Mouse (Mus musculus) stomach, embryonic 15.5 days (tissue): ENCODE results near the gene Slc7a8. TPM values are rescaled to one million over a fixed set of nuclear protein-coding genes. Genes with fewer than 3 reads are reported as not detected.

Source experiments
- ATAC-seq: fragments of 200-750 bp; cut with Nextera tagmentation; 2 replicates; pipeline ENCODE4 v1.8.0; 2017; ENCODE audit warnings: low read depth, moderate number of reproducible peaks, moderate TSS enrichment; ENCODE audit not compliant: insufficient read depth, low FRiP score
- H3K27ac ChIP-seq: fragments of 300-500 bp; sonication (generic); 2 replicates; pipeline ENCODE4 v1.5.1; 2015; ENCODE audit warnings: mild to moderate bottlenecking, inconsistent platforms
- H3K27me3 ChIP-seq: fragments of 300-500 bp; sonication (generic); replicated peaks from 2 replicates; pipeline ENCODE4 v1.6.1; 2015; ENCODE audit warnings: inconsistent platforms
- H3K36me3 ChIP-seq: fragments of 300-500 bp; sonication (generic); 2 replicates; pipeline ENCODE4 v1.6.1; 2015; ENCODE audit warnings: inconsistent platforms
- H3K4me1 ChIP-seq: fragments of 300-500 bp; sonication (generic); 2 replicates; pipeline ENCODE4 v1.6.1; 2015; ENCODE audit warnings: inconsistent platforms
- H3K4me2 ChIP-seq: fragments of 300-500 bp; sonication (generic); 2 replicates; pipeline ENCODE4 v1.6.1; 2015; ENCODE audit warnings: mild to moderate bottlenecking, inconsistent platforms
- H3K4me3 ChIP-seq: fragments of 300-500 bp; sonication (generic); replicated peaks from 2 replicates; pipeline ENCODE4 v1.5.1; 2015; ENCODE audit warnings: inconsistent platforms
- H3K9ac ChIP-seq: fragments of 300-500 bp; sonication (generic); 2 replicates; pipeline ENCODE4 v1.6.1; 2015; ENCODE audit warnings: inconsistent platforms
- H3K9me3 ChIP-seq: fragments of 300-500 bp; sonication (generic); 2 replicates; pipeline ENCODE4 v1.6.1; 2016; ENCODE audit warnings: inconsistent platforms
- WGBS: fragments of 180-500 bp; shearing (Covaris S2); methylation state at CpG from one replicate; pipeline ENCODE4 v1.1.7; 2015; 5-methylcytosine and 5-hydroxymethylcytosine counted together
- polyA plus RNA-seq: library from polyadenylated mRNA; unstranded; fragments of >200 nt; fragmentation: Nextera tagmentation; extraction: Ambion mirVana; gene quantifications from 2 replicates; pipeline ENCODE4 v1.2.1, GENCODE M21; 2015

Gene Slc7a8
- polyA plus RNA-seq, 1 experiment from 2014 or later, result 8.1 TPM

- ATAC-seq, result no peak
Observed at GRCm38 (mm10) chr14:54730305-54730704, 51.4 kb downstream of the Slc7a8 start.

GRCm38 (mm10) chr14:54728823-54729653 lies 52.7 kb downstream of the Slc7a8 start:
- WGBS, result 74% methylated on average over 13 of the region's 13 CpGs
- no peaks in the 10 kb centered on the region for H3K27me3 ChIP-seq
- no peak overlapping the region for H3K4me2 ChIP-seq
- H3K9me3 ChIP-seq, result no peaks in the 10 kb centered on the region
- no peak overlapping the region for H3K9ac ChIP-seq
- no peak overlapping the region for H3K4me3 ChIP-seq
- no peak overlapping the region for H3K27ac ChIP-seq
- no peaks in the 10 kb centered on the region for H3K36me3 ChIP-seq
- no peak for ATAC-seq
- H3K4me1 ChIP-seq, result no peaks in the 10 kb centered on the region

More at GRCm38 (mm10) chr14:54730305-54730704, 51.4 kb downstream of the Slc7a8 start:
- no peak overlapping the region for H3K4me3 ChIP-seq
- H3K4me1 ChIP-seq, result no peaks in the 10 kb centered on the region
- H3K9me3 ChIP-seq, result no peaks in the 10 kb centered on the region
- no peak overlapping the region for H3K9ac ChIP-seq
- H3K4me2 ChIP-seq, result no peak overlapping the region
- 84% methylated on average over 6 of the region's 6 CpGs for whole genome bisulfite sequencing
- H3K27me3 ChIP-seq, result no peaks in the 10 kb centered on the region
- H3K36me3 ChIP-seq, result no peaks in the 10 kb centered on the region
- no peak overlapping the region for H3K27ac ChIP-seq

GRCm38 (mm10) chr14:54727565-54727964 lies 54.2 kb downstream of the Slc7a8 start:
- H3K27ac ChIP-seq, result no peak overlapping the region
- no peak for ATAC-seq
- no peaks in the 10 kb centered on the region for H3K27me3 ChIP-seq
- no peak overlapping the region for H3K4me2 ChIP-seq
- H3K4me1 ChIP-seq, result no peaks in the 10 kb centered on the region
- H3K4me3 ChIP-seq, result no peak overlapping the region
- no peaks in the 10 kb centered on the region for H3K36me3 ChIP-seq
- no peaks in the 10 kb centered on the region for H3K9me3 ChIP-seq
- 67% methylated on average over 5 of the region's 5 CpGs for WGBS
- no peak overlapping the region for H3K9ac ChIP-seq

DNA sequence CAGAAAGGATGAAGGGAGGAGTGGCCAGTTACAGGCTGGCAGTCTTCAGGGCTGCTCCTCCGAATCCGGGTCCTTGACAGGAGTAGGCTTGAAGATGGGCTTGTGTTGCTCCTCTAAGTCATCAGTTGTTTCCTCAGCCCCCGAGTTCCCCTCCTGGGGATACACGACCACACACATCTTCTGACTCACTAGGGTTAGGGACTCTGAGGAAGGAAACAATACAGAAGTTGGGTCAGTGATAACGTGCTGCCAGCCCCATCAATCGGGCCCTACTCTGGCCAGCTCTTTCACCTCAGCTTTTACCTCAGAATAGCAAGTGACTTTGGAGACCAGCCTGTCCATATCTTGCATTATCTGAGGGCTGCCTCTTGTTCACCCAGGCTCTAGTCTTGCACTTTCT lies 57.7 kb downstream of the Slc7a8 start:
- H3K9ac ChIP-seq, result no peak overlapping the region
- no peaks in the 10 kb centered on the region for H3K4me1 ChIP-seq
- H3K27ac ChIP-seq, result no peak overlapping the region
- no peak for ATAC-seq
- H3K4me3 ChIP-seq, result no peak overlapping the region
- H3K36me3 ChIP-seq, result no peaks in the 10 kb centered on the region
- no peaks in the 10 kb centered on the region for H3K9me3 ChIP-seq
- 65% methylated on average over 6 of the region's 6 CpGs for WGBS
- H3K4me2 ChIP-seq, result no peak overlapping the region
- H3K27me3 ChIP-seq, result no peaks in the 10 kb centered on the region

DNA sequence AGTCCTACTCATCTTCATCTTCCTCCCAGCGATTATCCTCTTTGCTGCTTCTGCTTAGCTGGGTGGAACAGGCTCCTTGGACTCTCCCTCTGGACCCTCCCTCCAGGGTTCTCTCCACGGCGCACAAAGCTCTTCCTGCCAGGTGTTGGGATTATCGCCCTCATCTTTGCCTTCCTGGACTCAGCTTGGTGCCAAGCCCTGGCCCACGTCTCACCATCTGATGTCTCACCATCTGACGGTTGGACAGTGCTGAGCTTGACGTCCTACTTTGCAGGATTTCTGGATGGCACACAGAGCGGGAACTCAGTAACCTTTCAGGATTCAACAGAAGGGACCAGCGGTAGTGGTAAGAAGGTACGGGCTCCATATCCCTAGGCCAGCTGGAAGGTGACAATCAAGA lies 60.0 kb downstream of the Slc7a8 start:
- 84% methylated on average over 10 of the region's 10 CpGs for WGBS
- Histone ChIP-seq H3K9me3 (no peaks in the 10 kb centered on the region), H3K4me2 (no peak overlapping the region), H3K27ac (no peak overlapping the region), H3K4me3 (no peak overlapping the region), H3K4me1 (no peaks in the 10 kb centered on the region), H3K36me3 (no peaks in the 10 kb centered on the region), H3K9ac (no peak overlapping the region), H3K27me3 (no peaks in the 10 kb centered on the region)
- ATAC-seq, result no peak

DNA sequence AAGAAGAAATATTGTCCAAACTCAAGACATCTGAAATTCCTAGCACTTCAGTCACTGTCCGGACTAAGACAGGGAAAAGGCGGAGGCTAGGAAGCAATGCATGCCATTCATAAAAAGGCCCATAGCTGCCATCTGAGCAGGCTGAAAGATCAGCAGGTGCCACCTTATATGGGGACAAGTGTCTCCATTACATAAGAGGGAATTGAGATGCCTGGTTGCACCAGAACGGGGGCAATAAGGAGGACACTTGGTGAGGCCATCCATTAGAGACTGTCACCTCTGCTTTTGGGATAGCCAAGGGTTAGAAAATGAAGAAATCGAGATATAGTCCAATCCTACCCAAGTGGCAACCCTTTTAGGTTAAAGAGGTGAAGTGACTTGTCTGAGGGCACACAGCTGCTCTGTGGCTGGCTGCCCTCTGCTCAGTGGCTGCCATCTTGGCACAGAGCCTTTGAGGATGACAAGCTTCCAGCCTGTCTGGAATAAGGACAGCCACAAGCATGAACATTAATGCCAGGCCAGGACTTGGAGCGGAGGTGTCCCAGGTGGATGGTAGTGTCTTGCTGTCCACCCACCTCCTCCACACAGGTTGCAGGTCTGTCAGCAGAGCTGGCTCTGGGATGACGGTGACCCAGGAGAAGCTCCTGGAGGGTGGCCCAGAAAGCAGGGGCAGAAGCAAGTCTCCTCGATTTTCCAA lies 60.9 kb downstream of the Slc7a8 start:
- Histone ChIP-seq H3K27ac (no peak overlapping the region), H3K4me2 (no peak overlapping the region), H3K36me3 (no peaks in the 10 kb centered on the region), H3K9ac (no peak overlapping the region), H3K4me3 (no peak overlapping the region), H3K4me1 (no peaks in the 10 kb centered on the region), H3K27me3 (no peaks in the 10 kb centered on the region), H3K9me3 (no peaks in the 10 kb centered on the region)
- ATAC-seq, result no peak
- WGBS, result 80% methylated on average over 7 of the region's 7 CpGs

DNA sequence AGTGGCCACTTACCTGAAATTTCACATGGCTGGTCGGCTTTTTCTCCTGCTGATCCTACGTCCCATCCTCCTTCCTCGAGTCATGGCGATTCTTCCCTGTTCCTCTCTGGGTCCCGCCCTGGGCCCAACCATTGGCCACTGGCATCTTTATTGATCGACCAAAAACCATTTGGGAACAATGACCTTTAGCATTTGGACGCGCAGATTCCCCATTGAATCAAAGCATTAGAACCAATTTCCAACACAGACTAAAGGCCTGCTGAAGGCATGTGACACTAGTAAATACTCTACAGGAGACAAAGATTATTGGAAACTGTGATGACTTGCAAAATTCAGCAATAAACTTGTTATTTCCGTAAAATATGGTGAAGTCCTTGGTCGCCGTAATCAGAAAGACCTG lies 61.7 kb downstream of the Slc7a8 start:
- no peak overlapping the region for H3K4me3 ChIP-seq
- 90% methylated on average over 11 of the region's 11 CpGs for WGBS
- no peaks in the 10 kb centered on the region for H3K36me3 ChIP-seq
- H3K4me1 ChIP-seq, result no peaks in the 10 kb centered on the region
- no peaks in the 10 kb centered on the region for H3K9me3 ChIP-seq
- H3K27ac ChIP-seq, result no peak overlapping the region
- H3K4me2 ChIP-seq, result no peak overlapping the region
- ATAC-seq, result no peak
- no peaks in the 10 kb centered on the region for H3K27me3 ChIP-seq
- no peak overlapping the region for H3K9ac ChIP-seq

GRCm38 (mm10) chr14:54715402-54715801 lies 66.3 kb downstream of the Slc7a8 start:
- no peak overlapping the region for H3K4me2 ChIP-seq
- 65% methylated on average over 1 of the region's 1 CpGs for WGBS

GRCm38 (mm10) chr14:54714617-54715081 lies 67.1 kb downstream of the Slc7a8 start:
- H3K9me3 ChIP-seq, result no peaks in the 10 kb centered on the region
- H3K27ac ChIP-seq, result no peak overlapping the region
- no peak overlapping the region for H3K9ac ChIP-seq
- WGBS, result 2% methylated on average over 15 of the region's 15 CpGs
- peak overlapping the region; percentile 32 for H3K4me3 ChIP-seq
- no peaks in the 10 kb centered on the region for H3K27me3 ChIP-seq
- H3K4me1 ChIP-seq, result 0 out of 2 replicates have a peak, but pooled peaks cover 2% of the 10 kb centered on the region
- ATAC-seq, result peak; percentile 41; the same call in 1 of the 2 replicates
- no peaks in the 10 kb centered on the region for H3K36me3 ChIP-seq
- H3K4me2 ChIP-seq, result peak overlapping the region; percentile 66

More at GRCm38 (mm10) chr14:54715402-54715801, 66.3 kb downstream of the Slc7a8 start:
- no peaks in the 10 kb centered on the region for H3K9me3 ChIP-seq
- no peak overlapping the region for H3K4me3 ChIP-seq
- H3K27me3 ChIP-seq, result no peaks in the 10 kb centered on the region
- H3K9ac ChIP-seq, result no peak overlapping the region
- no peaks in the 10 kb centered on the region for H3K36me3 ChIP-seq
- 0 out of 2 replicates have a peak, but pooled peaks cover 2% of the 10 kb centered on the region for H3K4me1 ChIP-seq
- no peak for ATAC-seq
- H3K27ac ChIP-seq, result no peak overlapping the region

DNA sequence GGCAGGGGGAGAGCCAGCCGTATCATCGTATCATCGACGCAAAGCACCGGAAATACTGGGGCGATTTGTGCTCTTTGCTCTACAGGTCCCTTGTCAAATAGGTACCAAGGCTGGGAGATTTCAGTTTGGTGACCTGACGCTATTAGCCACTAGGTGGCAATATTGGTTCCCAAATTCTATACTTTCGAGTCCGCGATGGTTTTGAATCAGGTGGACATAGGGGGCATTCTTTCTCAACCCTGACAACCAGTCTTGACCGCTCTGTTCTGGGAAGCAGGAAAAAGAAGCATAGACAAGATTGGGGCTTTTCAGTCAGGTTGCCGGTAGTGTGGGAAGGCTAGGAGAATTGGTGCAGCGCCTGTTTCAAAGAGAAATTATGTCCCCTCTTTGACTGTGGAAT lies 67.6 kb downstream of the Slc7a8 start:
- H3K9me3 ChIP-seq, result no peaks in the 10 kb centered on the region
- H3K27ac ChIP-seq, result no peak overlapping the region
- 0 out of 2 replicates have a peak, but pooled peaks cover 2% of the 10 kb centered on the region for H3K4me1 ChIP-seq
- H3K4me2 ChIP-seq, result peak overlapping the region; percentile 66
- H3K9ac ChIP-seq, result no peak overlapping the region
- H3K4me3 ChIP-seq, result peak overlapping the region; percentile 32
- 3% methylated on average over 13 of the region's 13 CpGs for WGBS
- H3K27me3 ChIP-seq, result no peaks in the 10 kb centered on the region
- peak; percentile 20; the same call in 1 of the 2 replicates for ATAC-seq
- no peaks in the 10 kb centered on the region for H3K36me3 ChIP-seq

DNA sequence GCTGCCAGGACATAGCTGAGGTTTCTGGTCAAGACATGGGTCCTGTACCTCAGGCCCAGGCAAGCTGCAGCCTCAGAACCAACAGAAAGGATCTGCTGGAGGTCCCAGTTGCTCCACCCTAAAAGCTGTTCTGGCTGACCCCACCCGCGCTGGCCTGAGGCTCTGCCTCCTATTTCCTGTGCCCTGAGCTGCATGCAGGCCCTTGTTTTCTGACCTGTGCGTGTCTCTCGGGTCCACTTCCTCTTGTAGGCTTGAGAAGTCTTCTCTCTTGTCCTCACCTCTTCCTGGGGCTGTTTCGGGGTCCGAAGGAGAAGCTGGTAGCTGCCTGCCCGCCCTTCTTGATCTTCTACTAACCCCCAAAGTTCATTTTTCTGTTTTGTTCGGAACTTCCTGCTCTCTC lies 68.9 kb downstream of the Slc7a8 start:
- no peaks in the 10 kb centered on the region for H3K27me3 ChIP-seq
- H3K9me3 ChIP-seq, result no peaks in the 10 kb centered on the region
- H3K4me1 ChIP-seq, result 0 out of 2 replicates have a peak, but pooled peaks cover 2% of the 10 kb centered on the region
- H3K9ac ChIP-seq, result no peak overlapping the region
- ATAC-seq, result no peak
- no peak overlapping the region for H3K27ac ChIP-seq
- WGBS, result 67% methylated on average over 8 of the region's 8 CpGs
- no peaks in the 10 kb centered on the region for H3K36me3 ChIP-seq
- H3K4me3 ChIP-seq, result no peak overlapping the region
- no peak overlapping the region for H3K4me2 ChIP-seq

DNA sequence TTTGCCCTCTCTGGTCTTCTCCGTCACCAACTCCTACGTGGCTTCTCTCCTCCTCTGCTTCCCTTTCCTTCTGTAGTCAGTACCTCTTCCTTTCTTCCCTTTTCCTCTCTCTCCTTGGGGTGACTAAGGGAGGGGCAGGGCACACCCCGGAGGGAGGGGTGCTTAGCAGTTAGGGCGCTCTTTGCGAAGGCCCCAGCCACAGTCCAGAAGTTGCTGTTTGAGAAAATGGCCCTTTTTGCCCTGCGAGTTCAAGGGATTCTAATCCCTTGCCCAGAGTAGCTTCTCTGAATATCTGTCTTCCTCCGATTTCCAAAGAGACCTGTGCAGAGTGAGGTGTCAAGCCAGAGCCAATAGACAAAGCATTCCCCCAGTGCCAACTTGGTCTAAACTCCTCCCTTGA lies 69.7 kb downstream of the Slc7a8 start, which contains the start of gene Cebpe:
Cebpe (minus strand) TSS at position 101 of the 400 bp plus-strand sequence.
- no peaks in the 10 kb centered on the region for H3K9me3 ChIP-seq
- WGBS, result 87% methylated on average over 7 of the region's 7 CpGs
- H3K4me2 ChIP-seq, result no peak within 1 kb of the TSS

More for the DNA sequence above, 69.7 kb downstream of the Slc7a8 start, which contains the start of gene Cebpe:
- ATAC-seq, result no peak
- H3K27ac ChIP-seq, result no peak within 1 kb of the TSS
- H3K4me1 ChIP-seq, result peaks cover 3% of the 10 kb centered on the region; the same call in 1 of the 2 replicates
- no peaks in the 10 kb centered on the region for H3K36me3 ChIP-seq
- no peaks in the 10 kb centered on the region for H3K27me3 ChIP-seq
- no peak within 1 kb of the TSS for H3K9ac ChIP-seq
- H3K4me3 ChIP-seq, result no peak within 1 kb of the TSS
